Mouse (Mus musculus) embryo, embryonic 10 days (tissue): ENCODE results near the gene Med13l.

Experiments used
- DNase-seq: peaks from one replicate; pipeline ENCODE4 v3.0.0-alpha.2; 2015; ENCODE audit warnings: low spot score

Med13l gene

GRCm38 (mm10) chr5:118789776-118790175 lies 229.3 kb downstream of the Med13l start:
- DNase-seq = no peak

GRCm38 (mm10) chr5:118797811-118798210 lies 237.3 kb downstream of the Med13l start:
- DNase-seq = no peak

- DNase-seq = no peak
Observed at GRCm38 (mm10) chr5:118801592-118801991, 241.1 kb downstream of the Med13l start.

DNA sequence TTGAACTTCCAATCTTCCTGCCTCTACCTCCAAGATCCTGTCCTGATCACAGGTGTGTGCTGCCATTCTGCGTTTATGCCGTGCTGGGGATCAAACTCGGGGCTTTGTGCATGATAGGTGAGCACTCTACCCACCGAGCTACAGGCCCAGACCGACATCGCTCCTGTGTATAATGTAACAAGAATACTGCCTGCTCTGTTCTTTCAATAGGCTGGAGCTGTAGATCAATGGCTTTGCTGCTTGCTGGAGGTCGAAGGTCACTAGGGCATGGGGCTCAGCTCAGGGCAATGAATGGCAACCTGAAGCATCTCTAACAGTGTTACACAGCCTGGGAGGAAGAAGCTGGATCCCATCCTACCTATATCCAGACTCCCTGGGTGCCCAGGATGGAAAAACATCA lies 241.6 kb downstream of the Med13l start:
- no peak for DNase-seq

GRCm38 (mm10) chr5:118808946-118809345 lies 248.5 kb downstream of the Med13l start:
- no peak for DNase-seq

- DNase-seq = no peak
Observed at GRCm38 (mm10) chr5:118809588-118809987, 249.1 kb downstream of the Med13l start.

DNA sequence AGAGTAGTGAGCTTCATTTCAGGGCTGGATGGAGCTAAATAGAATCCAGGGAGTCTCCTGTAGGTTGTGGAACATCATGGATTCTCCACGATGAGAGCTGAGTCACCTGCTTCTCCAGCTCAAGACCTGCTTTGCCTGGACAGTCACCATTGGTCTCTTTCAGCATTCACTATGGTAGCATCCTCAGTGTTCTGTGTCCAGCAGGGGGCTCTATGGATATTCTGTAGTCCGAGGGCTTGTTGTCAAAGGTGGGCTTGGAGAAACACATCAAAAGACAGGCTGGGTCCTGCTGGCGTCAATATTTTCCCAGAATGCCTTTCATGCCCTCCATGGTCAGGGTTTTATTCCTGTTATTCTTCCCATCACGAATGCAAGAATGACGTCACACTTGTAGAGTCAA lies 251.2 kb downstream of the Med13l start:
- peak; percentile 43 for DNase-seq

- DNase-seq = no peak
Observed at GRCm38 (mm10) chr5:118812421-118812820, 251.9 kb downstream of the Med13l start.

DNA sequence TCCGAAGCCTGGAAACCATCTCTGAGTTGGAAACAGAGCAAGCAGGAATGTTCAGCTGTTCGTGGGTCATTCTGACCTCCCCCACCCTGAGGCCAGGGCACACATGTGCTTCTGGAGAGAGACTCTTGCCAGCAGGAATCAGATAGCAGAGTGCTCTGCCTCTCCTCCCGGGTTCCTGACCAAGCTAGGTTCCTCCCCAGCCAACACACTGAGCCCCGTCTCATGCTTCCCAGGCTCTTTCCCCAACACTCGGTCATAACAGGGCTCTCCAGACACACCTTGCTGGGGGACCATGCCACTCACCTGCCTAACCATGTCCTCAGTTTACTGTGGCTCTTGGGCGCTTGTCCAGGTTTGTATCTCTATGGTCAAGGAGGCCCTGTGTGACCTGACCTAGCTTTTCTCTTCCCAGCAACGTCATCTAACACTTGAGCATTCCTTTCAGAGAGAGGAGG lies 252.5 kb downstream of the Med13l start:
- no peak for DNase-seq

- DNase-seq = peak; percentile 76
Observed at GRCm38 (mm10) chr5:118814052-118814451, 253.6 kb downstream of the Med13l start.
